Mouse (Mus musculus) CH12.LX (cell line): Measurements from ENCODE around the gene Olfr911-ps1.

Source experiments
- CTCF ChIP-seq, 2 experiments: IDR thresholded peaks in 1 of 2; conservative IDR thresholded peaks in 1 of 2; 2 replicates each; pipeline ENCODE4 v1.5.1; 2011 to 2012; ENCODE audit warnings: low read depth in 2 of 2, low read length in 2 of 2, improper control_type of control experiment in 1 of 2, inconsistent platforms in 1 of 2, mild to moderate bottlenecking in 1 of 2, moderate library complexity in 1 of 2
- ETS1 ChIP-seq: conservative IDR thresholded peaks from 2 replicates; pipeline ENCODE4 v1.6.1; 2012; ENCODE audit warnings: low read depth, mild to moderate bottlenecking, inconsistent platforms, low read length, improper control_type of control experiment, moderate library complexity
- JUND ChIP-seq: conservative IDR thresholded peaks from 2 replicates; pipeline ENCODE4 v1.6.1; 2011; ENCODE audit warnings: low read depth, low read length, improper control_type of control experiment
- MXI1 ChIP-seq: IDR thresholded peaks from 2 replicates; pipeline ENCODE4 v1.6.1; 2011; ENCODE audit warnings: mild to moderate bottlenecking, low read depth, low read length, improper control_type of control experiment
- NELFE ChIP-seq: IDR thresholded peaks from 2 replicates; pipeline ENCODE4 v1.6.1; 2011; ENCODE audit warnings: low read depth, low read length, improper control_type of control experiment
- SMC3 ChIP-seq: IDR thresholded peaks from 2 replicates; pipeline ENCODE4 v1.6.1; 2011; ENCODE audit warnings: low read depth, low read length, improper control_type of control experiment
- ZNF384 ChIP-seq: IDR thresholded peaks from 2 replicates; pipeline ENCODE4 v1.6.1; 2012; ENCODE audit warnings: low read depth, low read length, improper control_type of control experiment, inconsistent platforms

DNA sequence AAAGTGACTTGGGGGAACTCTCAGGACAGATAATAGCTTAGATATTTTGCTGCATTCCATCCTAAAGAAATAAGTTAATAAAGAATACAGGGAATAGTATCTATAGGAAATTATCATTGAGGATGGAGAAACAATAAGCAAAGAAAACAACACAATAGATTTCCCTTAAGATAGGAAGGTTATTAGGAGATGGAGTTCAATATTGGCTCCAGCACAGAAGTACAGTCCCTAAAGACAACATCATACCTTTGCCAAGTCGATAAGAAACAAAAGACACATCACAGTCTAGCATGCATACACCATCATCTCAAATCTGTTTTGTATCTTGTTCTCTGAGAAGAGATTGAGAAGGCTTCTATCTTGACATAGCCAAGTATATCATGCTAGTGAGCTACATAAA lies at the start of gene Olfr911-ps1:
- TF ChIP-seq CTCF (conservative IDR thresholded peaks at IDR 0.05 in 1 of 2, IDR thresholded peaks at IDR 0.05 in 1 of 2; ENCODE audit: low read depth in 2 of 2, low read length in 2 of 2) = no peak
- TF ChIP-seq JUND = no peak
- TF ChIP-seq SMC3 = no peak
- no peak for TF ChIP-seq ETS1
- TF ChIP-seq NELFE = no peak
- TF ChIP-seq MXI1 = no peak
- TF ChIP-seq ZNF384 = no peak
